Mouse (Mus musculus) myocyte (in vitro differentiated cells): ENCODE data around the gene Mrpl52. TPM values are rescaled to one million over a fixed set of nuclear protein-coding genes. Genes with fewer than 3 reads are reported as not detected.

Experiments used
- H3K27me3 ChIP-seq: one replicate; pipeline ENCODE4 v1.6.1; 2011; ENCODE audit not compliant: control insufficient read depth, insufficient read depth, insufficient read length
- H3K36me3 ChIP-seq: one replicate; pipeline ENCODE4 v1.6.1; 2011; ENCODE audit not compliant: control insufficient read depth, insufficient read depth
- H3K4me2 ChIP-seq: one replicate; pipeline ENCODE4 v1.6.1; 2011; ENCODE audit warnings: low read depth, control low read depth
- H3K4me3 ChIP-seq: one replicate; pipeline ENCODE4 v1.5.1; 2011; ENCODE audit warnings: mild to moderate bottlenecking, control low read depth, moderate library complexity
- H3K79me2 ChIP-seq: one replicate; pipeline ENCODE4 v1.6.1; 2011; ENCODE audit not compliant: control insufficient read depth, insufficient read depth
- H3ac ChIP-seq: one replicate; pipeline ENCODE4 v1.6.1; 2011; ENCODE audit not compliant: control insufficient read depth, insufficient read length
- CEBPB ChIP-seq: IDR thresholded peaks from 2 replicates; pipeline ENCODE4 v1.6.1; 2011; ENCODE audit warnings: mild to moderate bottlenecking, moderate library complexity; ENCODE audit not compliant: poor library complexity, insufficient read depth, severe bottlenecking
- E2F4 ChIP-seq: IDR thresholded peaks from one replicate; pipeline ENCODE4 v1.6.1; 2011; ENCODE audit warnings: mild to moderate bottlenecking, control low read depth, moderate library complexity; ENCODE audit not compliant: insufficient read depth
- MAX ChIP-seq: IDR thresholded peaks from one replicate; pipeline ENCODE4 v1.6.1; 2011; ENCODE audit warnings: low read depth, mild to moderate bottlenecking, control low read depth
- MYOD1 ChIP-seq, 3 experiments: IDR thresholded peaks; one replicate each; pipeline ENCODE4 v1.6.1; 2011; ENCODE audit warnings: control low read depth in 2 of 3, low read depth in 2 of 3, mild to moderate bottlenecking in 2 of 3, moderate library complexity in 1 of 3; ENCODE audit not compliant: insufficient read length in 2 of 3, control insufficient read depth in 1 of 3
- MYOG ChIP-seq, 3 experiments: IDR thresholded peaks; one replicate each; pipeline ENCODE4 v1.6.1; 2011; ENCODE audit warnings: control low read depth in 2 of 3, low read depth in 2 of 3, mild to moderate bottlenecking in 2 of 3; ENCODE audit not compliant: insufficient read length in 2 of 3, control insufficient read depth in 1 of 3, insufficient read depth in 1 of 3
- POLR2A ChIP-seq: IDR thresholded peaks from one replicate; pipeline ENCODE4 v1.6.1; 2011; ENCODE audit warnings: low read depth, mild to moderate bottlenecking, control low read depth, moderate library complexity; ENCODE audit not compliant: insufficient read length
- POLR2AphosphoS2 ChIP-seq: IDR thresholded peaks from one replicate; pipeline ENCODE4 v1.6.1; 2011; ENCODE audit warnings: low read depth, control low read depth; ENCODE audit not compliant: insufficient read length
- REST ChIP-seq: IDR thresholded peaks from one replicate; pipeline ENCODE4 v1.6.1; 2011; ENCODE audit warnings: mild to moderate bottlenecking, control low read depth, moderate library complexity; ENCODE audit not compliant: insufficient read depth, insufficient read length
- SRF ChIP-seq: IDR thresholded peaks from one replicate; pipeline ENCODE4 v1.6.1; 2011; ENCODE audit warnings: low read depth; ENCODE audit not compliant: control insufficient read depth, insufficient read length
- TCF12 ChIP-seq: IDR thresholded peaks from one replicate; pipeline ENCODE4 v1.6.1; 2011; ENCODE audit warnings: mild to moderate bottlenecking, control low read depth; ENCODE audit not compliant: poor library complexity, insufficient read depth, severe bottlenecking
- TCF3 ChIP-seq: IDR thresholded peaks from one replicate; pipeline ENCODE4 v1.6.1; 2011; ENCODE audit warnings: low read depth, control low read depth; ENCODE audit not compliant: insufficient read length
- USF1 ChIP-seq: IDR thresholded peaks from one replicate; pipeline ENCODE4 v1.6.1; 2011; ENCODE audit warnings: low read depth, mild to moderate bottlenecking, control low read depth, moderate library complexity
- polyA plus RNA-seq: library from polyadenylated mRNA; unstranded; fragments of >200 nt; fragmentation: generic; extraction: Trizol; gene quantifications from one replicate; pipeline ENCODE4 v1.2.1, GENCODE M21; 2012; ENCODE audit warnings: missing spikeins

The Mrpl52 gene
- polyA plus RNA-seq, 1 experiment = 483 TPM

DNA sequence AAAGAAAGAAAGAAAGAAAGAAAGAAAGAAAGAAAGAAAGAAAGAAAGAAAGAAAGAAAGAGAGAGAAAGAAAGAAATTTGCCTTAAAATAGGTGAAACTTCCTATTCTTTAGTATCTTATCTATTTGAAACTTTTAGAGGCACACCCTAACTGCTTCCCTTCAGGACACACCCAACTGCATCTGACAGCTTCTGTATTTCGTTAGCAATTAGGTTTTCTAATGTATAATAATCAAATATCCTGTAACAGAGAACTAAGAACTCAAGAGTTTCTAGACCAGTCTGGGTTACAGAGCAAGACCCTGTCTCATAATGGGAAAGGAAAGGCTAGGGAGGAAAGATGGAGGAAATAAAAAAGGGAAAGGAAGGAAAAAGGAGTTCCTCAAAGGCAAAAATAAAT, 2.1 kb upstream of the Mrpl52 start:
- H3ac ChIP-seq = no peak overlapping the region
- peaks cover 16% of the 10 kb centered on the region for H3K79me2 ChIP-seq
- no peaks in the 10 kb centered on the region for H3K36me3 ChIP-seq
- H3K4me3 ChIP-seq = no peak overlapping the region
- no peak for TF ChIP-seq TCF3
- no peak overlapping the region for H3K4me2 ChIP-seq
- H3K27me3 ChIP-seq = no peaks in the 10 kb centered on the region

DNA sequence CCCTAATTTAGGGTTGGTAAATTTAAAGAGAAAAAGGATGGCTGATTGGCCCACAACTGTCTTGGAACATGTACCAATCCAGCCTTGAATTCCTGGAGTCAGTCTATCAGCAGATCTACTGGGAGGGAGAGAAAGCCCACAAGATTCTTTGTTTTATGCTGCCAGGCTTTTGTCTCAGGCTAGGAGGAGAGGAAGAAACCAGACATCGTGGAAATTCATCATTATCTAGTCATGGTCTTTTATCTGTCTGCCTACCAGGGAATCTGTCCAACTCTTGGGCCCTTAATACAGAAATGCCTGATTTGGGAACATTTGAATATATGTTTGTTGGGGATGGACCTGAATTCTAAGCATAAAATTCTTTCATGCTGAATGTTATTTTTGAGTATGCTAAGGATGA, 1.2 kb upstream of the Mrpl52 start:
- peak overlapping the region; percentile 94 for H3K4me3 ChIP-seq
- no peaks in the 10 kb centered on the region for H3K36me3 ChIP-seq
- H3K4me2 ChIP-seq = peak overlapping the region; percentile 71
- H3K27me3 ChIP-seq = no peaks in the 10 kb centered on the region
- TF ChIP-seq POLR2A (no peak), MAX (no peak), CEBPB (no peak), USF1 (no peak), POLR2AphosphoS2 (no peak), MYOG (IDR thresholded peaks at IDR 0.05; ENCODE audit: control insufficient read depth in 1 of 3, insufficient read depth in 1 of 3, insufficient read length in 2 of 3, low read depth in 2 of 3) (no peak), REST (no peak), TCF12 (no peak), MYOD1 (IDR thresholded peaks at IDR 0.05; ENCODE audit: control insufficient read depth in 1 of 3, insufficient read length in 2 of 3, low read depth in 2 of 3) (no peak), E2F4 (no peak), SRF (no peak)
- peaks cover 16% of the 10 kb centered on the region for H3K79me2 ChIP-seq
- no peak overlapping the region for H3ac ChIP-seq

DNA sequence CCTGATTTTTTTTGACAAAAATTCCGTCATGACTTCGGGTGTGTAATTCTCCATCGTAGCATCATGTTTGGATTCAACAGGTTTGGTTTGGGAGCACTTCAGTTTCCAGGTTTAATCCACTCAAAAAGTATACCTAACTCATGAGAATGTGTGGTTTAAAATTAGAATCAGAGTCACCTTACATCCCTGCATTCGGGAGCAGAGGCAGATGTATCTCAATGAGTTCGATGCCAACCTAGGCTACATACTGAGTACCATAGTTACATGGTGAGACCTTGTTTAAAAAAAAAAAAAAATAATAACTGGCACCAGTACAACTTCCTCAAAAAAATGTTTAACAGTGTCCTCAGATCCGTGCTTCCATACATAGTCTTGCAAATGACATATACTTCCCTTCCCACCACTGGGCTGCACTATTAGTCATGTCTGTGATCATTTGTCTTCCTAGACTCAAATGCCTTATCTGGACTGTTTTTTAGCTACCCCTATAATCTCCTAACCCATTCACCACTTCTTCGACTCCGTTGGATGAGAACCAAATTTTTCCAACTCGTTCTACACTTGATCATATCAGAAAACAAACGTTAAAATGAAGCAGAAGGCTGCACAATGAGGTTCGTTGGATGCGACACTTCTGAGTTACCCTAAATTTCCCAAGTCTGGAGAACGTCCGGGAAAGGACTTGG, 563 bp upstream of the Mrpl52 start:
- H3K27me3 ChIP-seq = no peaks in the 10 kb centered on the region
- peak overlapping the region; percentile 94 for H3K4me3 ChIP-seq
- peak overlapping the region; percentile 75 for H3ac ChIP-seq
- peak overlapping the region; percentile 71 for H3K4me2 ChIP-seq
- peaks cover 21% of the 10 kb centered on the region for H3K79me2 ChIP-seq
- no peaks in the 10 kb centered on the region for H3K36me3 ChIP-seq
- no peak for TF ChIP-seq CEBPB
- TF ChIP-seq MYOG (IDR thresholded peaks at IDR 0.05; ENCODE audit: control insufficient read depth in 1 of 3, insufficient read depth in 1 of 3, insufficient read length in 2 of 3, low read depth in 2 of 3) = no peak
- no peak for TF ChIP-seq USF1
- TF ChIP-seq E2F4 = no peak
- no peak for TF ChIP-seq TCF12
- no peak for TF ChIP-seq SRF
- no peak for TF ChIP-seq REST
- no peak for TF ChIP-seq POLR2AphosphoS2
- no peak for TF ChIP-seq MAX
- TF ChIP-seq MYOD1 (IDR thresholded peaks at IDR 0.05; ENCODE audit: control insufficient read depth in 1 of 3, insufficient read length in 2 of 3, low read depth in 2 of 3) = no peak
- no peak for TF ChIP-seq POLR2A
- no peak for TF ChIP-seq TCF3

DNA sequence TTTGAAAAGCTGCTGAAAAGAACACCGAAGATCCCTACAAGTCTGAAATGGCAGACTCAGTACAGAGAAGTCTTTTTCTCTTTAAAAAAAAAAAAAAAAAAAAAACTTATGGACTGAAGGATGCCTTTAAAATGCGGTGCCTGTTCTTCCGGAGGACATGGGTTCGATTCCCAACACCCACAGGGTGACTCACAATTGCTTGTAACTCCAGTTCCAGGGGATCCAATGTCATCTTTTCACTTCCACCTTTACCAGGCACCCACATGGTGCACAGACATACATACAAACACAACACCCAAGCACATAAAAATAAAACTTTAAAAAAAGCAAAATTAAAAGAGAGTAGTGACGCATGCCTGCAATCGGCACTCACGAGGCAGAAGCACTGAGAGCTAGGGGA, 987 bp downstream of the Mrpl52 start:
- Histone ChIP-seq H3K4me2 (peak overlapping the region; percentile 83), H3K36me3 (no peaks in the 10 kb centered on the region), H3K27me3 (no peaks in the 10 kb centered on the region), H3ac (peak overlapping the region; percentile 75), H3K79me2 (peaks cover 33% of the 10 kb centered on the region), H3K4me3 (peak overlapping the region; percentile 94)
- TF ChIP-seq REST = no peak
- TF ChIP-seq USF1 = no peak

DNA sequence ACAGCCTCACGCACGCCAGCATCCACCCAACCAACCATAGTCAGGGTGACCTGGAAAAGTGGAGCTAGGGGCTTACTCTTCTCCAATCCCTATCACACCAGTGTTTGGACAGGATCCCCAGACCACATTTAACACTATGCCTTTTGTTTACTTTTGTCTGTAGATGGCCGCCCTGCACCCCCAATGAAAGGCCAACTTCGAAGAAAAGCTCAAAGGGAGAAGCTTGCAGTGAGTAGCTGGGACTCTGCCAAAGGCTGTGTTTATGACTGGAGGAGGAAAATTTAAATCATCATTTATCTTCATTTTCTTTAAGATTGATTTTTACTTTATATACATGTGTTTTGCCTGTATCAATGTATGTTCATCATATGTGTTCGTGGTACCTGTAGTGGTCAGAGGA, 1.7 kb downstream of the Mrpl52 start:
- Histone ChIP-seq H3K27me3 (no peaks in the 10 kb centered on the region), H3K36me3 (no peaks in the 10 kb centered on the region), H3K79me2 (peaks cover 38% of the 10 kb centered on the region), H3ac (no peak overlapping the region), H3K4me3 (no peak overlapping the region), H3K4me2 (no peak overlapping the region)
- TF ChIP-seq SRF (no peak), MYOG (IDR thresholded peaks at IDR 0.05; ENCODE audit: control insufficient read depth in 1 of 3, insufficient read depth in 1 of 3, insufficient read length in 2 of 3, low read depth in 2 of 3) (no peak), TCF12 (no peak), MYOD1 (IDR thresholded peaks at IDR 0.05; ENCODE audit: control insufficient read depth in 1 of 3, insufficient read length in 2 of 3, low read depth in 2 of 3) (no peak), REST (no peak), CEBPB (no peak), USF1 (no peak), POLR2A (no peak), POLR2AphosphoS2 (no peak), TCF3 (no peak), MAX (no peak), E2F4 (no peak)
